Mouse (Mus musculus) lung, postnatal 0 days (tissue): ENCODE data around the gene Zmym5.

Source experiments
- CTCF ChIP-seq: IDR thresholded peaks from 2 replicates; pipeline ENCODE4 v1.5.1; 2016; ENCODE audit warnings: antibody characterized with exemption, mild to moderate bottlenecking
- EP300 ChIP-seq: IDR thresholded peaks from 2 replicates; pipeline ENCODE4 v1.6.1; 2016; ENCODE audit warnings: antibody characterized with exemption, mild to moderate bottlenecking, control low read depth

- TF ChIP-seq CTCF = no peak
- no peak for TF ChIP-seq EP300
Measured at GRCm38 (mm10) chr14:56849681-56850080, 38.2 kb upstream of the Zmym5 start.
